Mouse (Mus musculus) B cell, adult 2 months (primary cell): ENCODE data around the gene Cptp.

ENCODE experiments used
- DNase-seq, 2 experiments: peaks; one replicate each; pipeline ENCODE4 v3.0.0; 2022

Gene Cptp

GRCm38 (mm10) chr4:155887674-155888073 is 18.4 kb upstream of the Cptp start:
- no peak for DNase-seq

- DNase-seq: no peak
These were observed 17.1 kb upstream of the Cptp start for GRCm38 (mm10) chr4:155886330-155886729.

DNA sequence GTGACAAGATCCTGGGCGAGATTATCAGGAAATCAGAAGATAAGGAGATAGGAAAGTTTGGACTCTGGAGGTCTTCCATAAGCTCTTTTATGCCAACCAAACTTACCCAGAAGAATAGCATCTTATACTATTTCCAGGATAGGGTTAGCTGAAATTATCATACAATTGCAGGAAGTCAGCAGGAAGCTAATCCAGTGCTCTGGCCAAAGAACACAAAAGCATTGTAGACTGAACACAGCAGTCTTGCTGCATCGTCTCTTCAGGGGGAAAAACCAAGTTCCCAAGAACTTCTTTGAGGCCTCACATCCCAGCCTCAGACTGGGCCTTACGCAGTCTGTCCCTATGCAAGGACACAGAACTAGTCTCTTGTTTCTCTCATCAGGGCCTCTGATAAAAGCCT is 14.3 kb upstream of the Cptp start:
- no peak for DNase-seq

DNA sequence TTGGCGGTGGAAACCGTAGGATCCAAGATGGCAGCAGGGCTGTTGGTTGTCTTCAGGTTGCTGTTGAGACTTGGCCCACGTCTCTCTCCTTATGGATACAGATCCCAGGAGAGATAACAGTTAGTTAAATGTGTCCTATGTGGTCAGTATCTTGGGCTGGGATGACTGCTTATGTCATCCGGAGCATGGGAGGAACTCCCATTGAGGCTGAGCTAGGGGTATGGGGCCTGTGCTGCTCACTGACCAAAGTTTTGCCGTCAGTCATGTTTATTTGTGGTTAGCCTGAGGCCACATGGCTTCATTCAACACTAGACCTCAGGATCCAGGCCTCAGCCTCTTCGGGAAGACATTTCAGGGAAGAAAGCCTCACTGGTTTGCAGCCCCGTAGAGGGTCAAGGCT is 2.2 kb upstream of the Cptp start:
- DNase-seq: no peak

DNA sequence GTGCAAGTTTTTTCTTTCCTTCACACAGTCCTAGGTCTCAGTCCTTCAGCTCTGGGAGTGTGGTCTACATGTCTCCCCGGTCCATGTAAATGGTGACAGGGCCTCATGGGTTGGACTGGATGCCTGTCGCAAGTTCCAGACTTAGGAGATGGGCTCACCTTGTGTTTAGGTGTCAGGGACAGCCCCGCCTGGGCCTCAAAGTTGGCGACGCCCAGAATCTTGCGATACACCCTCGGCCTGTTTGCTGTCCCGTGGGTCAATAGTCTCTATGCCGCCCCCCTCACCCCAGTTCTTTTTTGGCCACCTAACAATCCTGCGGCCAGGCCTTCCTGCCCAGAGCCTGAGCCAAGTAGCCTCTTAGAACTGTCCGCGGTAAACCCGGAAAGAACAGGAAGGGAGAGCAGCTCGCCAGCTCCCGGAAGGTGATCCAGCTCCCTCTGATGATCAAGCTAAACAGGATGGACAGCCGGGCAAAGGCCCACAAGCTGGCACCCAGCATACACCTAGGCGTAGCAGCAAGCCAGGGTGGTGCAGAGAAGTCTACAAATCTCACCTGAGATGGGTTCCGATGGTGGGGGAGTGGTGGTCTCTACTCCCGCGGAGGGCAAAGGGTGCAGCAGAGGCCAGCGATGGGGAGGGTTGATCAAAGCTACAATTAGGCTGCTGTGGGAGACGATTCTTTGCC is 484 bp downstream of the Cptp start:
- no peak for DNase-seq

DNA sequence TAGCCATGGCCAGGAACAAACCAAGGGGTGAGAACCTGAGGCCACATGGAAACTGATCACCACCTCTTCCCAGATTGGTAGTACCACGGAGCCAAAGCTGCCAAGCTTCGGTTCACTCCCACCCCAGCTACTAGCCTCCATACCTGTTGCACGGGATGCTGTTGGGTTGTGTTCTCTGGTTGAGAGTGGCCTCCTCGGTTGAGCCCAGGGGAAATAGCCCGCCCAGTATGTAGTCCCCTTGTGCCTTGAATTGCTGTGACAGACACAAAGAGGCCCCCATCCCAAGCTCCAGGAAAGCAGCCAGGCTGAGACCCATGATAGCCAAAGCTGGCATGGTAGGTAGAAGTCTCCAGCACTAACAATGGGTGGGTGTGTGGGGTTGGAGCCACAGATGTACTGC is 6.2 kb downstream of the Cptp start, which contains the start of gene Tas1r3:
Gene Tas1r3 (minus strand): TSS at position 362 of the 400 bp plus-strand sequence.
- no peak for DNase-seq

DNA sequence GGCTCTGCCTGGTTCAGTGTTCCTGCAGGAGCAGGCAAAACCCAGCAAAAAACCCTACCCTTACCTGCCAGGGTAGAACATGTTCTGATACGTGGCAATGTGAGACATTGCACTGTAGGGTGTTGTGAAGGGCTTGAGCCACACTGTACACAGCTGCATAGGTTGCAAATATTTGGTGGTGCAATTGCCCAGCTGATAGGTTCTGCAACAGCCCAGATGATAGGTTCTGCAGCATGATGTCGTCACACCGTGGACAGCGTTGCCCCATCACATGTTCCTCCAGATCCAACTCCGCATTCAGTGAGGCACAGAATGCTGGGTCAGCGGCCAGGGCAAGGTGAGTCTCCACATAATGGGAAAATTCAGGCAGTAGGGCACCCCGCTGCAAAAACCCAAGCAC is 7.5 kb downstream of the Cptp start:
- DNase-seq: no peak

DNA sequence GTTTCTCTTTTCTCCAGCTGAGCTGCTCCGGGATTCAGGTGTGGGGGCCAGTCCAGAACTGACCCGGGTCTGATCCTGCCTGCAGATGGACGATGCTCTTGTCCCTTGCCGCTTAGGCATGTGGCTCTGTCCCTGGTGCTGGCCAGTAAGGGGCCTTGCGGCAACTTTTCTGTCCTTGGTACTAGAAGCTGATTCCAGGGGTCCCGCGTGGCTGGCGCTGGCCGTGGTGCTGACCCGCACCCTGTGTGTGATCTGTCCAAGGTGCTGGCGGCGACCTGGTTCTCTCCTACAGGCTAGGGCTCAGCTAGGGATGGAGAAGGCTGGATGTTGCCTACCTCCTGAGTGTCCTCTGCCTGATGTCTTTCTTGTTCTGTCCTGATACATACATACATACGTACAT is 9.9 kb downstream of the Cptp start:
- DNase-seq: no peak

DNA sequence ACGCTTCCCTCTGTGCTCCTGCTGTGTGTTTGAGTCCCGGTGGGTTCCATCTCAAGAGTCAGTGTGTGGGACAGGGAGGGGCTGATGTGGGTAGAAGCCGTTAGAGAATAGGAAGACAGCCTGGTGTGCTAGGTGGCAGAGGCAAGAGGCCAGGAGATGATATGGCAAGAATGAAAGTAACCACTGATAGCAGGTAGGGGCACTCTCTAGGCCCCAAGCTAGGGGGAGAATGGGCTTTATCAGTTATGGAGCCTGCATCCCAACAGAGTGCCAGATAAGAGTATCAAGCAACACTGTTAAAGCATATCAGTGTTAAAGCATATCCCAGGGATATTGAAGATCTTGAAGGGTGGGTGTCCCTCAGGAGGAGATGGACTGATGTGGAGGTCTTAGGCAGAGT is 12.4 kb downstream of the Cptp start:
- no peak for DNase-seq

DNA sequence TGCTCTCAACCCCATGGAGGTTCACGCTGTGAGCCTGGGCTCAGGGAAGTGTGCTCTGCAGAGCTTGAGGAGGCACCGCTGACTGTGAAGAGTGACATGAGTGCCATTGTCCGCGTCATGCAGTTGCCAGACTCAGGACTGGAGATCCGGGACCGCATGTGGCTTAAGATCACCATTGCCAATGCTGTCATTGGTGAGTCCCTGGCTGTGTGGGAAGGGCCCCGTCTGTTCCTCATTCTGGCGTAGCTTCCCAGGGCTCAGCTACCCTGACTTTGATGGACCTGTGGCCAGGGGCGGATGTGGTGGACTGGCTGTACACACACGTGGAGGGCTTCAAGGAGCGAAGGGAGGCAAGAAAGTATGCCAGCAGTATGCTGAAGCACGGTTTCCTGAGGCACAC is 13.2 kb downstream of the Cptp start:
- no peak for DNase-seq

DNA sequence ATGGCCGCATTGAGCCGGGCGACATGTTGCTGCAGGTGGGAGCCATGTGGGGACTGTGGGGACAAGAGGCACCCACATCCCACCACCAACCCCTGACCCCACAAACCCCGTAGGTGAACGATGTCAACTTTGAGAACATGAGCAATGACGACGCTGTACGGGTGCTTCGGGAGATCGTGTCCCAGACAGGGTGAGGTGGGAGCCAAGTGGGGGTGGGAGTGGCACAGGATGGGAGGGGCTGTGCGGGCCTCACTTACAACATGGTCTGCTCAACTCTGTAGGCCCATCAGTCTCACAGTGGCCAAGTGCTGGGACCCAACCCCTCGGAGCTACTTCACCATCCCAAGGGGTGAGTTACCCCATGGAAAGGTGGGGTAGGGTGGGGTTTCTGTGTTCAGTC is 14.2 kb downstream of the Cptp start:
- no peak for DNase-seq

GRCm38 (mm10) chr4:155853421-155853820 is 15.8 kb downstream of the Cptp start:
- no peak for DNase-seq

- DNase-seq: no peak
These were observed 17.3 kb downstream of the Cptp start for GRCm38 (mm10) chr4:155851951-155852411.

DNA sequence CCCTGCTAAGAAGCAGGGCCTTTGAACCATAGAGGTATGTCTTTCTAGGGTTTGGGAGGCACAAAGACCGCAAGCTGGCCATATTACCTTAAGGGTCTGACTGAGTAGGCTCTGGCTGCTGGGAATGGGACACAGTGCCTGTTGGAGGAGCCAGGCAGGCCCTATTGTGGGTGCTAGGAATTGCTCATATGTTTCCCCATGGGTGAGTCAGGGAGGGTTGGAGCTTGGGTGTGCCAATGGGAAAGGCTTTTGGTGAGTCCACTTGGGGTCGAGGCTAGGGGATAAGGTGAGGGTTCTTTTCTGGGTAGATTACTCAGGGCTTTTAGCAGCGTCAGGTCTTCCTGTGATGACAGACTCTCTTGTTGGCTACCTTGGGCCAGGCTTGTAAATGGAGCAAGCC is 17.9 kb downstream of the Cptp start:
- DNase-seq: no peak

DNA sequence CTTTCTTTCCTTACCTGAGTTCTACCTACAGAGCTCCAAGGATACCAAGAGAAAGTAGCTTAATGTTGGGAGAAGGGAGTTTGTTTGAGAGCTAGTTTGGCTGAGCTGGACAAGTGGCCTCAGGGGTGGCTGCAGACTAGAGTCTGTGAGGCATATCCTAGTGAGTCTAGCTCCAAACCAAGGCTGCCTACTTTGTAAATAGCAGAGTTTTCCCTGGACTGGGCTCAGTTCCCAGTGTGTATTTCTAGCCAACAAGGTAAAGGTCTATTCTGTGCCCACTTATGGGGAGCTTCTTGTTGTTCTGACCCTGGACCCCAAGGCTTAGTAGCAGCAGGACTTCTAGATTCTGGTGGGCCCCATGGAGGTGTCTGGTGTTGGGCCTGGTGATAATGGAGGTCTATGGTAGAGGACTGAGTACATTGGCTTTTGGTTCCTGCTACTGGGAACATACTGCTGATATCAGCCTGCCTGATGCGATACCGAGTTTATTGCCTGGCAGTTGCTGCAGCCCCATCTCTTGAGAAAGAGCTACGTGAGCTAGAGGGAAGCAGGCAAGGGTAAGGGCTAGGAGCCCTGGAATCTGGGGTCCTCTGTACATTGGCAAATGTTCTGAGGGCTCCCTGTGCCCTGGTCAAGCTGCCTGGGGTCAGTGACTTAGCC is 19.3 kb downstream of the Cptp start:
- DNase-seq: no peak

GRCm38 (mm10) chr4:155849391-155849790 is 19.8 kb downstream of the Cptp start:
- no peak for DNase-seq

GRCm38 (mm10) chr4:155848434-155849095 is 20.7 kb downstream of the Cptp start:
- no peak for DNase-seq

DNA sequence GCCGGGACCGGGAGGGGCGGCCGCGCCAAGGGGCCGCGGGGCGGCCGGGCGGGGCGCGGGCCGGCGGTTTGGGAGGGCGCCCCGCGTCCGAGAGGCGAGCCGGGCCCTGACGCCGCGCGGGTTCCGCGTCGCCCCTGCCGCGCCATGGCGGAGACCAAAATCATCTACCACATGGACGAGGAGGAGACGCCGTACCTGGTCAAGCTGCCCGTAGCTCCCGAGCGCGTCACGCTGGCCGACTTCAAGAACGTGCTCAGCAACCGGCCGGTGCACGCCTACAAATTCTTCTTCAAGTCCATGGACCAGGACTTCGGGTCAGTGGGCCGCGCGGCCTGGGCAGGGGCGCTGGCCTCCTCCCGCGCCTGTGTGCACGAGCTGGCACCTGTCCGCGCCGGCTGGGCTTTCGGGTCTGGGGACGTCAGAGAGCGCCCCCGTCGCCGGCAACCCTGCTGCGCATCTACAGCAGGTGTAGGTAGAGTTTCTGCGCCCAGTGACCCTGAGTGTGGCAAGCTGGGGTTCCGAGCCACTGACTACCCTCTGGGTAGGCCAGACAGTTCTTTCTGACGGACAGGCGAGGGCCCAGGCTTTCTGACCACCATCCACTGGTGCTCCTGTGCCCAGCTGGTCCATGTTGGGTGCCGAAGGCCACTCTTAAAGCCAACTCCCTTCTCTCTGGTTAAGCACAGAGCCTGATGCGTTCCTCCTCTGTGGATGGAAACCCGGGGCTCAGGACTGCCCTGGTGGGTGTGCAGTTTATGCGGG is 21.5 kb downstream of the Cptp start:
- peak; percentile 31 to 42 for DNase-seq

GRCm38 (mm10) chr4:155846871-155847578 is 22.2 kb downstream of the Cptp start, which contains the start of gene Dvl1:
Gene Dvl1 (plus strand): TSS chr4:155847402.
- peak; percentile 97 to 99 for DNase-seq

GRCm38 (mm10) chr4:155843231-155843630 is 26.0 kb downstream of the Cptp start:
- DNase-seq: no peak

GRCm38 (mm10) chr4:155841651-155842270 is 27.5 kb downstream of the Cptp start:
- peak; percentile 39 to 42 for DNase-seq

DNA sequence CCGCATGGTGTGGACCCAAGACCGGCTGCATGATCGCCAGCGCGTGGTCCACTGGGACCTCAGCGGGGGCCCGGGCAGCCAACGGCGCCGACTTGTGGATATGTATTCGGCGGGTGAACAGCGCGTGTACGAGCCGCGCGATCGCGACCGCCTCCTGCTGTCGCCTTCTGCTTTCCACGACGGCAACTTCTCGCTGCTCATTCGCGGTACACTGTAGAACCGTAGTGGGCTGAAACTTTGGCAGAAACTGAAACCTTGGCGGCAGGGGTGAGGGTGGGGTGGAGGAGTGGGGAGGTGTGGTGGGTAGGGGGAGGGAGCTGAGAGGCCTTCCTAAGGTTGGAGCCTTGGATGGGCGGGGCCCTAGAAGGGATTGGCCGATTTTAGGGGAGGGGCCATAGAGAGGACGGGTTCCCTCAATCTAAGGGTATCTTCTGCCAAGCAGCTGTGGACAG is 28.2 kb downstream of the Cptp start:
- peak; percentile 78 to 80 for DNase-seq
